ENCODE assay signal across 17 mouse cellular contexts in the genomic region with DNA sequence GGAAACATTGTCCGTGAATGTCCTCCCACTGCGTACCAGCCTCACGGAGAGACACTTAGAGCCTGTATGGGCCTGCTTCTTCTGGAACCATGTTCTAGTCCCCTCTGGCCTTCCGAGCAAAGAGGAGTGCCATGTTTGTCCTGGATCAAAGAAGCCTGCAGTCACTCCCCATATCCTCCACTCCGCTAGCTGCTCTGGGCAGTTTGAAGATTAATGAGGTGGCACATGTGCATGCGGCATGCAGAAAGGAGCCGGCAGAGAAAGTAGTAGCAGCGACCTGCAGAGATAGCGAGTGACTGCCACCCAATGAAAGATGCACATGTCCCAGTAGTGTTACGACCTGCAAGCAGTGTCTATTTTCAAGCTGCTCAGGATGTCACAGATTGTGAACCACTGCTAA.
"Had no signal": no experiment of that assay in that cellular context is flagged by ENCODE, and none has a peak within 500 bp of the region (broad histone marks: within the 10 kb centered on the region; RNA-seq: fewer than 3 reads in every experiment).

No protein-coding gene starts in this region.

- H3K27ac ChIP-seq: lung, embryonic 15.5 days; macrophage; midbrain, embryonic 13.5 days; midbrain, embryonic 15.5 days; neural tube, embryonic 12.5 days; stomach, embryonic 15.5 days; stomach, postnatal 0 days had no signal

- H3K4me3 ChIP-seq: lung, embryonic 15.5 days; megakaryocyte, embryonic 14.5 days; midbrain, embryonic 13.5 days; midbrain, embryonic 15.5 days; neural tube, embryonic 12.5 days; stomach, embryonic 15.5 days had no signal

- H3K36me3 ChIP-seq: lung, embryonic 15.5 days; midbrain, embryonic 13.5 days; midbrain, embryonic 15.5 days; neural tube, embryonic 12.5 days; stomach, embryonic 15.5 days had no signal

- H3K4me1 ChIP-seq: lung, embryonic 15.5 days; neural tube, embryonic 12.5 days; stomach, embryonic 15.5 days had no signal

- H3K27me3 ChIP-seq: lung, embryonic 15.5 days; midbrain, embryonic 13.5 days; midbrain, embryonic 15.5 days; neural tube, embryonic 12.5 days; stomach, embryonic 15.5 days had no signal

- DNase-seq: lung, adult 2 months; lung, postnatal 14 days; lung, postnatal 36 days; right cerebral cortex, postnatal 14 days; thymus, adult 2 months; thymus, postnatal 25 days; thymus, postnatal 4 days had no signal

- ATAC-seq: lung, postnatal 0 days; midbrain, embryonic 13.5 days; midbrain, embryonic 15.5 days had no signal

- H3K9ac ChIP-seq: lung, embryonic 15.5 days; midbrain, embryonic 13.5 days; midbrain, embryonic 15.5 days; neural tube, embryonic 12.5 days; stomach, embryonic 15.5 days had no signal

- H3K4me2 ChIP-seq: lung, embryonic 15.5 days; midbrain, embryonic 11.5 days; midbrain, embryonic 13.5 days; midbrain, embryonic 15.5 days; neural tube, embryonic 12.5 days; stomach, embryonic 15.5 days had no signal

- H3K9me3 ChIP-seq: lung, embryonic 15.5 days; midbrain, embryonic 13.5 days; midbrain, embryonic 15.5 days; neural tube, embryonic 12.5 days; stomach, embryonic 15.5 days had no signal
